ENCODE assay signal across 15 mouse cellular contexts in the genomic region with DNA sequence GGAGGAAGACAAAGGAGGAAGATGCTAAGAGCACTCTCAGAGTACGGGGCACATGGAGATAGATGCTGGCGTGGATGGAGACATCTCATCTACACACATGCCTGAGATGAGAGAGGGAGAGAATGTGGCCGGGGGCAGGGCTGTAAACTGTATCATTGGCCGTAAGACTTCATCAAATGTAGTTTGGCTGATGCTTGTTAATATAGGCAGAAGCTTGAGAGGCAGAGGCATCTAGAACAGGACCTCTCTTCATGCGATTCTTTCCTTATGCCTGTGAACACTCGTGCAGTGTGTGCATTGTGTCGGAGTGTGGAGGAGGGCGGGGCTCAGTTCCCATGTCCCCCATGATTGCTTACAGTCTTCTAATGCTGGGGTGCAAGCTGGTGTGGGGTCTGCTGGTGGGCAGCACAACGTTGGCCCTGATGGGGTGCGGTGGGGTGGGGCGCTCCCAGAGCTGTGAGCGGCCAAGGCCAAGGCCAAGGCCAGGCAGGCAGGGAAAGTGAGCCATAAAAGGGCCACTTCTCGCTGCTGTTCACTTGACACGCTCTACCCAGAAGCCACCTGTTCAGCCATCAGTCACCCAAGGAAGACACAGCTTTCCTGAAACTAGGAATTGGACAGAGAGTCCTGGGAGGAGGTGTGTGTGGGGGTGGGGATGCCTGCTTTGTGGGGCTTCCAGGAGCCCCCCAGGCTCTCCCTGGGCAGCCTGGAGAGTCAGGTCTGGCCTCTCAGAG. TPM values are rescaled to one million over a fixed set of nuclear protein-coding genes. Genes with fewer than 3 reads are reported as not detected.
DNase-seq lines count a peak whose midpoint lies in the region; ATAC-seq lines count a peak whose summit lies in the region.
"Had no signal": no experiment of that assay in that cellular context is flagged by ENCODE, and none has a peak within 500 bp of the region (broad histone marks: within the 10 kb centered on the region; RNA-seq: fewer than 3 reads in every experiment).

No protein-coding gene starts in this region.

- no peaks in the 10 kb centered on the region for H3K4me1 ChIP-seq in hindbrain, embryonic 11.5 days (replicated peaks; ENCODE audit: control insufficient read depth, insufficient read depth, low read length)
- peaks cover 18% of the 10 kb centered on the region; the same call in 1 of the 2 replicates for H3K4me1 ChIP-seq in hindbrain, embryonic 12.5 days
- no peaks in the 10 kb centered on the region for H3K4me1 ChIP-seq in embryonic facial prominence, embryonic 11.5 days (ENCODE audit: control insufficient read depth, insufficient read depth, low read length)
- 0 out of 2 replicates have a peak, but pooled peaks cover 6% of the 10 kb centered on the region for H3K4me1 ChIP-seq in kidney, embryonic 14.5 days (ENCODE audit: control insufficient read depth, insufficient read depth, low read length)
- H3K4me1 ChIP-seq: liver, embryonic 12.5 days; lung, embryonic 15.5 days had no signal

- ATAC-seq in CD4-positive, CD25-positive, alpha-beta regulatory T cell, adult 4 months, result no peak
- 0 out of 2 replicates have a peak, but pooled peaks have one; percentile 19 for ATAC-seq in hindbrain, embryonic 11.5 days (ENCODE audit: low FRiP score)
- no peak for ATAC-seq in hindbrain, embryonic 12.5 days (ENCODE audit: low FRiP score)
- ATAC-seq in embryonic facial prominence, embryonic 11.5 days (replicated peaks; ENCODE audit: insufficient number of reproducible peaks, low FRiP score, low TSS enrichment, low read depth), result 0 out of 2 replicates have a peak, but pooled peaks have one; percentile 19
- ATAC-seq in kidney, embryonic 14.5 days (ENCODE audit: low FRiP score, low TSS enrichment), result no peak
- ATAC-seq: liver, embryonic 12.5 days; midbrain, embryonic 16.5 days had no signal

- H3K27ac ChIP-seq in hindbrain, embryonic 11.5 days (ENCODE audit: low read depth, low read length), result no peak overlapping the region
- H3K27ac ChIP-seq in hindbrain, embryonic 12.5 days, result no peak overlapping the region
- no peak overlapping the region for H3K27ac ChIP-seq in embryonic facial prominence, embryonic 11.5 days (replicated peaks; ENCODE audit: low read depth, low read length)
- no peak overlapping the region for H3K27ac ChIP-seq in kidney, embryonic 14.5 days (ENCODE audit: low read depth, low read length)
- H3K27ac ChIP-seq: layer of hippocampus, adult 2 months; liver, embryonic 12.5 days; lung, embryonic 15.5 days had no signal

- H3K4me2 ChIP-seq in hindbrain, embryonic 11.5 days (replicated peaks; ENCODE audit: low read depth, low read length), result no peak overlapping the region
- no peak overlapping the region for H3K4me2 ChIP-seq in hindbrain, embryonic 12.5 days (replicated peaks)
- no peak overlapping the region for H3K4me2 ChIP-seq in embryonic facial prominence, embryonic 11.5 days (ENCODE audit: low read depth, low read length)
- no peak overlapping the region for H3K4me2 ChIP-seq in kidney, embryonic 14.5 days (replicated peaks; ENCODE audit: low read depth, low read length)
- H3K4me2 ChIP-seq: liver, embryonic 12.5 days; lung, embryonic 15.5 days had no signal

- H3K4me3 ChIP-seq in hindbrain, embryonic 11.5 days (ENCODE audit: low read depth, low read length), result no peak overlapping the region
- H3K4me3 ChIP-seq in hindbrain, embryonic 12.5 days, result no peak overlapping the region
- H3K4me3 ChIP-seq in embryonic facial prominence, embryonic 11.5 days (ENCODE audit: low read depth, low read length), result no peak overlapping the region
- H3K4me3 ChIP-seq in kidney, embryonic 14.5 days (ENCODE audit: low read length), result no peak overlapping the region
- H3K4me3 ChIP-seq: layer of hippocampus, adult 2 months; liver, embryonic 12.5 days; lung, embryonic 15.5 days had no signal

- no peaks in the 10 kb centered on the region for H3K36me3 ChIP-seq in hindbrain, embryonic 11.5 days (ENCODE audit: control insufficient read depth, insufficient read depth, low read length)
- H3K36me3 ChIP-seq in hindbrain, embryonic 12.5 days, result no peaks in the 10 kb centered on the region
- H3K36me3 ChIP-seq in embryonic facial prominence, embryonic 11.5 days (replicated peaks; ENCODE audit: control insufficient read depth, insufficient read depth, low read depth, low read length), result no peaks in the 10 kb centered on the region
- H3K36me3 ChIP-seq in kidney, embryonic 14.5 days (ENCODE audit: control insufficient read depth, insufficient read depth, low read length), result no peaks in the 10 kb centered on the region
- H3K36me3 ChIP-seq: liver, embryonic 12.5 days; lung, embryonic 15.5 days had no signal

- WGBS in hindbrain, embryonic 11.5 days, result 83% methylated on average over 14 of the region's 14 CpGs
- WGBS in hindbrain, embryonic 12.5 days, result 86% methylated on average over 14 of the region's 14 CpGs
- 84% methylated on average over 14 of the region's 14 CpGs for WGBS in embryonic facial prominence, embryonic 11.5 days
- WGBS in kidney, embryonic 14.5 days, result 68% methylated on average over 14 of the region's 14 CpGs

- no peaks in the 10 kb centered on the region for H3K27me3 ChIP-seq in hindbrain, embryonic 11.5 days (ENCODE audit: control insufficient read depth, insufficient read depth, low read length)
- H3K27me3 ChIP-seq in hindbrain, embryonic 12.5 days, result peaks cover 23% of the 10 kb centered on the region
- no peaks in the 10 kb centered on the region; the same call in 1 of the 2 replicates for H3K27me3 ChIP-seq in embryonic facial prominence, embryonic 11.5 days (ENCODE audit: control insufficient read depth, insufficient read depth, low read length)
- H3K27me3 ChIP-seq in kidney, embryonic 14.5 days (ENCODE audit: control insufficient read depth, insufficient read depth, low read length), result no peaks in the 10 kb centered on the region
- H3K27me3 ChIP-seq: lung, embryonic 15.5 days had no signal

- H3K9ac ChIP-seq in hindbrain, embryonic 11.5 days (ENCODE audit: low read depth, low read length), result no peak overlapping the region
- no peak overlapping the region for H3K9ac ChIP-seq in hindbrain, embryonic 12.5 days
- H3K9ac ChIP-seq in embryonic facial prominence, embryonic 11.5 days (replicated peaks; ENCODE audit: low read length), result no peak overlapping the region
- no peak overlapping the region for H3K9ac ChIP-seq in kidney, embryonic 14.5 days (ENCODE audit: low read depth, low read length)
- H3K9ac ChIP-seq: liver, embryonic 12.5 days; lung, embryonic 15.5 days had no signal

- no peaks in the 10 kb centered on the region for H3K9me3 ChIP-seq in hindbrain, embryonic 11.5 days (ENCODE audit: control insufficient read depth, low read length)
- H3K9me3 ChIP-seq in hindbrain, embryonic 12.5 days (replicated peaks), result no peaks in the 10 kb centered on the region
- no peaks in the 10 kb centered on the region for H3K9me3 ChIP-seq in embryonic facial prominence, embryonic 11.5 days (replicated peaks; ENCODE audit: control insufficient read depth, low read length)
- no peaks in the 10 kb centered on the region for H3K9me3 ChIP-seq in kidney, embryonic 14.5 days (ENCODE audit: control insufficient read depth, low read length)
- H3K9me3 ChIP-seq: liver, embryonic 12.5 days; lung, embryonic 15.5 days had no signal

- DNase-seq in CD4-positive, CD25-positive, alpha-beta regulatory T cell, adult 2 months (ENCODE audit: low read depth, low spot score), result peak; percentile 3
- DNase-seq in hindbrain, embryonic 11.5 days (ENCODE audit: low spot score), result no peak
- no peak for DNase-seq in embryonic facial prominence, embryonic 11.5 days (ENCODE audit: low spot score)
- DNase-seq in skeletal muscle tissue, adult 2 months (ENCODE audit: low read depth, low spot score), result peak; percentile 73
- no peak for DNase-seq in right cerebral cortex, adult 18-20 months
- DNase-seq: adrenal gland, postnatal 14 days; cerebellum, postnatal 10 days; thymus, postnatal 25 days had no signal

RNA-seq across cellular contexts. Expression of a gene that starts 51.7 kb away (rescaled TPM):
- polyA plus RNA-seq in CD4-positive, CD25-positive, alpha-beta regulatory T cell, adult 4 months (2017; shearing (Covaris generic)), result 1 to 10 TPM; 1.0 to 1.9 TPM
- 6.4 and 7.8 TPM in 2 replicates for polyA plus RNA-seq in hindbrain, embryonic 11.5 days (2014; fragmentation: Nextera tagmentation; extraction: Ambion mirVana)
- 7.1 and 8.9 TPM in 2 replicates for polyA plus RNA-seq in hindbrain, embryonic 12.5 days (2016; fragmentation: Nextera tagmentation; extraction: Ambion mirVana)
- 1.1 and 2.9 TPM in 2 replicates for polyA plus RNA-seq in embryonic facial prominence, embryonic 11.5 days (2014; fragmentation: Nextera tagmentation; extraction: Ambion mirVana)
- polyA plus RNA-seq in kidney, embryonic 14.5 days (2014; fragmentation: Nextera tagmentation; extraction: Ambion mirVana), result 3.9 and 7.6 TPM in 2 replicates

Comparison
In these comparisons a context has a peak if more than half of its experiments do, and no peak if none do; other contexts are left out.
1. ATAC-seq: peak in hindbrain, embryonic 11.5 days (single experiment) and embryonic facial prominence, embryonic 11.5 days (single experiment); none in CD4-positive, CD25-positive, alpha-beta regulatory T cell, adult 4 months (single experiment), hindbrain, embryonic 12.5 days (single experiment) and kidney, embryonic 14.5 days (single experiment).
2. DNase-seq: peak in CD4-positive, CD25-positive, alpha-beta regulatory T cell, adult 2 months (single experiment) and skeletal muscle tissue, adult 2 months (single experiment); none in hindbrain, embryonic 11.5 days (single experiment), embryonic facial prominence, embryonic 11.5 days (single experiment) and right cerebral cortex, adult 18-20 months (single experiment).